Mouse (Mus musculus): ENCODE data around the gene Syp.

The Syp gene

GRCm38 (mm10) chrX:7638401-7639091, at the start of gene Syp:
Gene Syp, plus strand, starts transcription at chrX:7638471.
- peak; percentile 86 for DNase-seq (ENCODE audit: low spot score)

- DNase-seq (ENCODE audit: low spot score), result no peak
These were observed 42.9 kb upstream of the Syp start for GRCm38 (mm10) chrX:7595371-7595770.

- DNase-seq (ENCODE audit: low spot score), result no peak
These were observed 34.3 kb upstream of the Syp start for GRCm38 (mm10) chrX:7604004-7604403.

GRCm38 (mm10) chrX:7604879-7605574, 33.2 kb upstream of the Syp start, which contains the start of gene Ccdc22:
Gene Ccdc22, minus strand, starts transcription at chrX:7605517.
- peak; percentile 78 for DNase-seq (ENCODE audit: low spot score)

- no peak for DNase-seq (ENCODE audit: low spot score)
These were observed 32.7 kb upstream of the Syp start for GRCm38 (mm10) chrX:7605575-7605941.

- DNase-seq (ENCODE audit: low spot score), result no peak
These were observed 31.5 kb upstream of the Syp start, which contains the start of gene Cacna1f for GRCm38 (mm10) chrX:7606783-7607182. Gene Cacna1f, plus strand, starts transcription at chrX:7607083.

- no peak for DNase-seq (ENCODE audit: low spot score)
These were observed 28.2 kb upstream of the Syp start for GRCm38 (mm10) chrX:7610035-7610434.

GRCm38 (mm10) chrX:7610536-7611258, 27.6 kb upstream of the Syp start:
- DNase-seq (ENCODE audit: low spot score), result peak; percentile 2

- DNase-seq (ENCODE audit: low spot score), result no peak
These were observed 20.3 kb upstream of the Syp start for GRCm38 (mm10) chrX:7617889-7618551.

- DNase-seq (ENCODE audit: low spot score), result no peak
These were observed 5.7 kb upstream of the Syp start for GRCm38 (mm10) chrX:7632560-7632959.

GRCm38 (mm10) chrX:7635101-7635500, 3.2 kb upstream of the Syp start:
- DNase-seq (ENCODE audit: low spot score), result no peak

GRCm38 (mm10) chrX:7639536-7640325, 1.5 kb downstream of the Syp start:
- no peak for DNase-seq (ENCODE audit: low spot score)

- no peak for DNase-seq (ENCODE audit: low spot score)
These were observed 2.5 kb downstream of the Syp start for GRCm38 (mm10) chrX:7640785-7641184.

- peak; percentile 54 for DNase-seq (ENCODE audit: low spot score)
These were observed 7.1 kb downstream of the Syp start for GRCm38 (mm10) chrX:7645349-7645748.

- peak; percentile 89 for DNase-seq (ENCODE audit: low spot score)
These were observed 10.5 kb downstream of the Syp start for GRCm38 (mm10) chrX:7648671-7649304.

- DNase-seq (ENCODE audit: low spot score), result peak; percentile 15
These were observed 19.0 kb downstream of the Syp start, which contains the start of gene Prickle3 for GRCm38 (mm10) chrX:7657221-7657639. Gene Prickle3, plus strand, starts transcription at chrX:7657260.

GRCm38 (mm10) chrX:7658031-7658784, 19.9 kb downstream of the Syp start:
- DNase-seq (ENCODE audit: low spot score), result peak; percentile 56

- DNase-seq (ENCODE audit: low spot score), result no peak
These were observed 20.7 kb downstream of the Syp start for GRCm38 (mm10) chrX:7658785-7659589.

- no peak for DNase-seq (ENCODE audit: low spot score)
These were observed 22.8 kb downstream of the Syp start for GRCm38 (mm10) chrX:7661086-7661485.

Data from yolk sac, embryonic 10.5 days (tissue).